Mouse (Mus musculus): ENCODE data around the gene Pdia5.

- no peak for TF ChIP-seq CTCF (IDR thresholded peaks at IDR 0.05; ENCODE audit: low read depth)
- no peak for TF ChIP-seq EP300 (optimal IDR thresholded peaks at IDR 0.05)
Measured at GRCm38 (mm10) chr16:35439046-35439445, 51.6 kb downstream of the Pdia5 start.
